Mouse (Mus musculus) hindbrain, postnatal 0 days (tissue): ENCODE measurements around the gene Slit3. TPM values are rescaled to one million over a fixed set of nuclear protein-coding genes. Genes with fewer than 3 reads are reported as not detected.

Experiments used
- ATAC-seq: fragments of 200-750 bp; cut with Nextera tagmentation; 2 replicates; pipeline ENCODE4 v1.8.0; 2017; ENCODE audit warnings: mild to moderate bottlenecking, moderate TSS enrichment, moderate library complexity
- DNase-seq: peaks from one replicate; pipeline ENCODE4 v3.0.0-alpha.2; 2015; ENCODE audit warnings: low spot score
- H3K27ac ChIP-seq: fragments of 300-500 bp; sonication (generic); 2 replicates; pipeline ENCODE4 v1.5.1; 2014; ENCODE audit warnings: mild to moderate bottlenecking
- H3K27me3 ChIP-seq: fragments of 300-500 bp; sonication (generic); 2 replicates; pipeline ENCODE4 v1.6.1; 2014; ENCODE audit warnings: low read length, mixed read lengths; ENCODE audit not compliant: insufficient read depth
- H3K36me3 ChIP-seq: fragments of 300-500 bp; sonication (generic); 2 replicates; pipeline ENCODE4 v1.6.1; 2014; ENCODE audit warnings: low read length, mixed read lengths; ENCODE audit not compliant: insufficient read depth
- H3K4me1 ChIP-seq: fragments of 300-500 bp; sonication (generic); 2 replicates; pipeline ENCODE4 v1.6.1; 2014; ENCODE audit warnings: antibody characterized with exemption, low read length, mixed read lengths; ENCODE audit not compliant: insufficient read depth
- H3K4me2 ChIP-seq: fragments of 300-500 bp; sonication (generic); 2 replicates; pipeline ENCODE4 v1.6.1; 2014; ENCODE audit warnings: low read depth, mild to moderate bottlenecking, low read length, moderate library complexity, mixed read lengths
- H3K4me3 ChIP-seq: fragments of 300-500 bp; sonication (generic); 2 replicates; pipeline ENCODE4 v1.5.1; 2014; ENCODE audit warnings: low read length
- H3K9ac ChIP-seq: fragments of 300-500 bp; sonication (generic); replicated peaks from 2 replicates; pipeline ENCODE4 v1.6.1; 2014; ENCODE audit warnings: mild to moderate bottlenecking, low read length, moderate library complexity, mixed read lengths
- H3K9me3 ChIP-seq: fragments of 300-500 bp; sonication (generic); 2 replicates; pipeline ENCODE4 v1.6.1; 2016; ENCODE audit warnings: low read length, mixed read lengths
- CTCF ChIP-seq: IDR thresholded peaks from 2 replicates; pipeline ENCODE4 v1.5.1; 2016; ENCODE audit warnings: antibody characterized with exemption, control low read depth, low read depth
- WGBS: fragments of 180-500 bp; shearing (Covaris S2); extraction: QIAGEN DNeasy Blood & Tissue Kit; methylation state at CpG from one replicate; pipeline ENCODE4 v1.1.7; 2014; 5-methylcytosine and 5-hydroxymethylcytosine counted together
- polyA plus RNA-seq: library from polyadenylated mRNA; unstranded; fragments of >200 nt; fragmentation: Nextera tagmentation; extraction: Ambion mirVana; gene quantifications from 2 replicates; pipeline ENCODE4 v1.2.1, GENCODE M21; 2015
- total RNA-seq: library from RNA; depleted of rRNA; stranded (reverse); fragments of >200 nt; gene quantifications from 2 replicates; pipeline ENCODE4 v1.2.3, GENCODE M21; 2014

Slit3 gene
- total and polyA plus RNA-seq, 2 experiments from 2014 or later, result 4.9 to 13.4 TPM

- DNase-seq, result no peak
Observed at GRCm38 (mm10) chr11:35598732-35599131, 477.7 kb downstream of the Slit3 start.

GRCm38 (mm10) chr11:35601652-35602240 is 480.7 kb downstream of the Slit3 start:
- DNase-seq, result peak; percentile 62
- no peak for ATAC-seq
- Histone ChIP-seq H3K4me3 (no peak overlapping the region), H3K27me3 (no peaks in the 10 kb centered on the region), H3K9me3 (no peaks in the 10 kb centered on the region), H3K4me1 (peaks cover 16% of the 10 kb centered on the region; the same call in 1 of the 2 replicates), H3K27ac (0 out of 2 replicates have a peak overlapping the region, but pooled peaks have one; percentile 16), H3K9ac (no peak overlapping the region), H3K36me3 (no peaks in the 10 kb centered on the region), H3K4me2 (no peak overlapping the region)
- 39% methylated on average over 10 of the region's 10 CpGs for WGBS
- no peak for TF ChIP-seq CTCF

More at GRCm38 (mm10) chr11:35598732-35599131, 477.7 kb downstream of the Slit3 start:
- Histone ChIP-seq H3K36me3 (no peaks in the 10 kb centered on the region), H3K4me2 (no peak overlapping the region), H3K4me3 (no peak overlapping the region), H3K9ac (no peak overlapping the region), H3K9me3 (no peaks in the 10 kb centered on the region), H3K4me1 (peaks cover 20% of the 10 kb centered on the region; the same call in 1 of the 2 replicates), H3K27ac (no peak overlapping the region), H3K27me3 (no peaks in the 10 kb centered on the region)
- 47% methylated on average over 7 of the region's 7 CpGs for WGBS
- TF ChIP-seq CTCF, result no peak
- no peak for ATAC-seq

- H3K4me3 ChIP-seq, result no peak overlapping the region
- peaks cover 14% of the 10 kb centered on the region; the same call in 1 of the 2 replicates for H3K4me1 ChIP-seq
- H3K27ac ChIP-seq, result no peak overlapping the region
- H3K36me3 ChIP-seq, result no peaks in the 10 kb centered on the region
- no peak for TF ChIP-seq CTCF
- H3K9me3 ChIP-seq, result no peaks in the 10 kb centered on the region
- WGBS, result 70% methylated on average over 10 of the region's 10 CpGs
- no peak for ATAC-seq
- DNase-seq, result no peak
- no peaks in the 10 kb centered on the region for H3K27me3 ChIP-seq
- no peak overlapping the region for H3K9ac ChIP-seq
- no peak overlapping the region for H3K4me2 ChIP-seq
Observed at GRCm38 (mm10) chr11:35602586-35602985, 481.6 kb downstream of the Slit3 start.

GRCm38 (mm10) chr11:35603946-35604345 is 482.9 kb downstream of the Slit3 start:
- peak; percentile 75 for ATAC-seq
- TF ChIP-seq CTCF, result peak; percentile 79

GRCm38 (mm10) chr11:35604848-35605790 is 484.1 kb downstream of the Slit3 start:
- Histone ChIP-seq H3K27ac (no peak overlapping the region), H3K27me3 (no peaks in the 10 kb centered on the region), H3K9ac (no peak overlapping the region), H3K4me1 (peaks cover 11% of the 10 kb centered on the region; the same call in 1 of the 2 replicates), H3K4me2 (no peak overlapping the region), H3K9me3 (no peaks in the 10 kb centered on the region), H3K36me3 (no peaks in the 10 kb centered on the region), H3K4me3 (no peak overlapping the region)
- no peak for TF ChIP-seq CTCF
- peak; percentile 55 for ATAC-seq
- WGBS, result 69% methylated on average over 18 of the region's 18 CpGs
- peak; percentile 58 for DNase-seq

More at GRCm38 (mm10) chr11:35603946-35604345, 482.9 kb downstream of the Slit3 start:
- Histone ChIP-seq H3K9ac (no peak overlapping the region), H3K27me3 (no peaks in the 10 kb centered on the region), H3K4me1 (peaks cover 11% of the 10 kb centered on the region; the same call in 1 of the 2 replicates), H3K27ac (no peak overlapping the region), H3K36me3 (no peaks in the 10 kb centered on the region), H3K9me3 (no peaks in the 10 kb centered on the region), H3K4me3 (no peak overlapping the region), H3K4me2 (no peak overlapping the region)
- whole genome bisulfite sequencing, result 45% methylated on average over 6 of the region's 6 CpGs
- DNase-seq, result peak; percentile 82

- TF ChIP-seq CTCF, result no peak
- WGBS, result 59% methylated on average over 4 of the region's 4 CpGs
- ATAC-seq, result no peak
Observed at GRCm38 (mm10) chr11:35607191-35607590, 486.2 kb downstream of the Slit3 start.

More at GRCm38 (mm10) chr11:35607191-35607590, 486.2 kb downstream of the Slit3 start:
- peaks cover 5% of the 10 kb centered on the region; the same call in 1 of the 2 replicates for H3K4me1 ChIP-seq
- H3K36me3 ChIP-seq, result no peaks in the 10 kb centered on the region
- H3K4me2 ChIP-seq, result no peak overlapping the region
- H3K9ac ChIP-seq, result no peak overlapping the region
- no peaks in the 10 kb centered on the region for H3K9me3 ChIP-seq
- no peak for DNase-seq
- H3K27ac ChIP-seq, result no peak overlapping the region
- no peaks in the 10 kb centered on the region for H3K27me3 ChIP-seq
- H3K4me3 ChIP-seq, result no peak overlapping the region
